Mouse (Mus musculus): ENCODE data around the gene Polr2e. TPM values are rescaled to one million over a fixed set of nuclear protein-coding genes. Genes with fewer than 3 reads are reported as not detected.
A peak's percentile ranks its signal among the peaks of the same experiment; 100 is the strongest.

Polr2e gene
- total RNA-seq, 4 experiments from 2014 or later, result 64.2 to 86.7 (median 75.4) TPM

- DNase-seq (ENCODE audit: low spot score in 2 of 2), result no peak
Observed at GRCm38 (mm10) chr10:80017771-80018170, 21.8 kb downstream of the Polr2e start.

- no peak for DNase-seq (ENCODE audit: low spot score in 2 of 2)
Observed at GRCm38 (mm10) chr10:80017361-80017760, 22.2 kb downstream of the Polr2e start.

- no peak for DNase-seq (ENCODE audit: low spot score in 2 of 2)
Observed at GRCm38 (mm10) chr10:80016931-80017330, 22.7 kb downstream of the Polr2e start.

GRCm38 (mm10) chr10:80016511-80016910 is 23.1 kb downstream of the Polr2e start, which contains the start of gene Arhgap45:
Arhgap45 (plus strand) TSS chr10:80016653.
- DNase-seq (ENCODE audit: low spot score in 2 of 2), result no peak

- DNase-seq (ENCODE audit: low spot score in 2 of 2), result no peak
Observed at GRCm38 (mm10) chr10:80015583-80015982, 24.0 kb downstream of the Polr2e start.

- DNase-seq (ENCODE audit: low spot score in 2 of 2), result no peak
Observed at GRCm38 (mm10) chr10:80014484-80015290, 24.9 kb downstream of the Polr2e start.

- no peak for DNase-seq (ENCODE audit: low spot score in 2 of 2)
Observed at GRCm38 (mm10) chr10:80013609-80014008, 26.0 kb downstream of the Polr2e start.

GRCm38 (mm10) chr10:80011740-80012139 is 27.9 kb downstream of the Polr2e start:
- no peak for DNase-seq (ENCODE audit: low spot score in 2 of 2)

GRCm38 (mm10) chr10:80004233-80004705 is 35.3 kb downstream of the Polr2e start:
- DNase-seq (ENCODE audit: low spot score in 2 of 2), result no peak

GRCm38 (mm10) chr10:80003374-80004232 is 36.0 kb downstream of the Polr2e start:
- DNase-seq (ENCODE audit: low spot score in 2 of 2), result no peak

GRCm38 (mm10) chr10:80002829-80003228 is 36.8 kb downstream of the Polr2e start:
- no peak for DNase-seq (ENCODE audit: low spot score in 2 of 2)

- DNase-seq (ENCODE audit: low spot score in 2 of 2), result no peak
Observed at GRCm38 (mm10) chr10:80001945-80002344, 37.6 kb downstream of the Polr2e start.

- DNase-seq (ENCODE audit: low spot score in 2 of 2), result no peak
Observed at GRCm38 (mm10) chr10:79997819-79998218, 41.8 kb downstream of the Polr2e start.

GRCm38 (mm10) chr10:79997034-79997760 is 42.4 kb downstream of the Polr2e start:
- peak in 1 of 2 experiments; percentile 69 for DNase-seq (ENCODE audit: low spot score in 2 of 2)

- DNase-seq (ENCODE audit: low spot score in 2 of 2), result peak; percentile 90 to 94
Observed at GRCm38 (mm10) chr10:79996272-79997033, 43.1 kb downstream of the Polr2e start, which contains the start of gene Abca7. Abca7 (plus strand) TSS chr10:79996494.

- no peak for DNase-seq (ENCODE audit: low spot score in 2 of 2)
Observed at GRCm38 (mm10) chr10:79995636-79996035, 44.0 kb downstream of the Polr2e start.

- no peak for DNase-seq (ENCODE audit: low spot score in 2 of 2)
Observed at GRCm38 (mm10) chr10:79994397-79995115, 45.0 kb downstream of the Polr2e start.

- no peak for DNase-seq (ENCODE audit: low spot score in 2 of 2)
Observed at GRCm38 (mm10) chr10:79991548-79991947, 48.0 kb downstream of the Polr2e start.

GRCm38 (mm10) chr10:79991099-79991498 is 48.5 kb downstream of the Polr2e start:
- no peak for DNase-seq (ENCODE audit: low spot score in 2 of 2)

- DNase-seq (ENCODE audit: low spot score in 2 of 2), result no peak
Observed at GRCm38 (mm10) chr10:79989870-79990269, 49.7 kb downstream of the Polr2e start.

Measured in layer of hippocampus, adult 8-10 months (tissue).